Mouse (Mus musculus) kidney, adult 2 months (tissue): ENCODE results near the gene Arel1.

Source experiments
- CTCF ChIP-seq: fragments of 200-500 bp; conservative IDR thresholded peaks from 2 replicates; pipeline ENCODE4 v1.5.1; 2011; ENCODE audit warnings: low read depth, mild to moderate bottlenecking, control low read depth, low read length, moderate library complexity, mixed read lengths; ENCODE audit not compliant: insufficient read depth, insufficient read length
- POLR2A ChIP-seq: fragments of 200-500 bp; IDR thresholded peaks from one replicate; pipeline ENCODE4 v1.6.1; 2011; ENCODE audit warnings: low read depth, low read length, control low read depth

DNA sequence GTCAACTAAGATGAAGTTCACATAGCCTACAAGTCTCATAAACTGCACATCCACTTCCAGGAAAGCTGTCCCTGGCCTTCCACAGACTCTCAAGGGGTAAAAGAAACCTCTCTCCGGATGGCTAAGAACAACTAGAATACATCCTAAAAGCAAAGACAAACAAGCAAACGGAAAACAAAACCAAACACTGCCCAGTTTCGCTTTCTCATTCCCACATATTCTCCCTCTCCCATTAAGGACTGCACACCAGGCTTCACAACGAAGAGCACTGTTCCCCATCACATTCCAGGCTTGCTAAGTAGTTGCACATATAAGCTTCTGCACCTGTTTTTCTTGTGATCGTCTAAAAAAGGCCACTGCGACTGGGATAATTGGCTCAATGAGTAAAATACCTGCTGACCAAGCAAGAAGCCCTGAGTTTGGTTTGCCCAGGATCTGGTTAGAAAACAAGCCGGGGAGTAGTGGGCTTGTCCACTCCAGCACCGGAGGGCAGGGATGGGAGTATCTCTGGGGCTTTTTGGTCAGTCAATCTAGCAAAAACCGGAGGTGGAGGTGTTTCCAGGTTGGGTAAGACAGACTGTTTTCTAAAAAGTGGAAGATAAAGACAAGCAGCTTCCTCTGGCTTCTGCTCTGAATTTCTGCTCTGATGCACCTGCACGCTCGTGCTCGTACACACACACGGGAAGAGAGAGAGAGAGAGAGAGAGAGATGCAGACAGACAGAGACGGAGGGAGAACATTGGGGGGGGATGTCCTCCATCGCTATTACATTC lies 858 bp downstream of the Arel1 start:
- TF ChIP-seq POLR2A (no peak), CTCF (no peak)
